Mouse (Mus musculus) stomach, postnatal 0 days (tissue): Measurements from ENCODE around the gene Lgals3bp.

Experiments
- CTCF ChIP-seq: IDR thresholded peaks from 2 replicates; pipeline ENCODE4 v1.5.1; 2016; ENCODE audit warnings: antibody characterized with exemption, low read depth, mild to moderate bottlenecking, moderate library complexity
- EP300 ChIP-seq: optimal IDR thresholded peaks from 2 replicates; pipeline ENCODE3; 2016; ENCODE audit warnings: antibody characterized with exemption

GRCm38 (mm10) chr11:118400566-118400936, 1.3 kb downstream of the Lgals3bp start:
- TF ChIP-seq CTCF (no peak), EP300 (no peak)
